Mouse (Mus musculus): ENCODE results near the gene Pitpnm1. TPM values are rescaled to one million over a fixed set of nuclear protein-coding genes. Genes with fewer than 3 reads are reported as not detected.

The Pitpnm1 gene
- total and polyA plus RNA-seq, 3 experiments: 15.9 to 43.8 (median 34.7) TPM

DNA sequence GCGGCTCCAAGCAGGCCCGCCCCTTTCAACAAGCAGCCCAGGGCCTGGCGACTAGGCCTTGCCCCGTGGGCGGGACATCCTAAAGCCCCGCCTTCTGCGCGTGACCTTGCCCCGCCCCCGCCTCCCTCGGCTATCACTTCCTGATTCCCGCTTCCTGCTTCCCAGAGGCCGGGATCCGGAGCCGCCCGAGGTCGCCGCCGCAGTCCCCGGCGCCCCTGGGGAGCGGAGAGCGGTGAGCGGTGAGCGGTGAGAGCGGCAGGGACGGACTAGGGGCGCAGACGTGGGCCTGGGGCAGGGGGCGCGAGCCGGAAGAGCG, 48.7 kb downstream of the Pitpnm1 start, which contains the start of gene Coro1b:
TSS of gene Coro1b (plus strand) at position 129 of the 316 bp plus-strand sequence.
- H3K9me3 ChIP-seq (replicated peaks; ENCODE audit: low read length): peaks cover 5% of the 10 kb centered on the region
- peaks cover 27 to 39% of the 10 kb centered on the region in 2 experiments for H3K36me3 ChIP-seq (replicated peaks in 1 of 2; ENCODE audit: control insufficient read depth in 1 of 2, insufficient read depth in 1 of 2, low read length in 1 of 2)
- peaks cover 45 to 75% of the 10 kb centered on the region in 2 experiments for H3K4me1 ChIP-seq (ENCODE audit: control insufficient read depth in 1 of 2, insufficient read depth in 2 of 2)
- H3K79me2 ChIP-seq (replicated peaks; ENCODE audit: control insufficient read depth, extremely low read depth, insufficient read depth, poor library complexity, severe bottlenecking): peaks cover 15% of the 10 kb centered on the region
- H3K27me3 ChIP-seq (replicated peaks): no peaks in the 10 kb centered on the region
- peak within 1 kb of the TSS; percentile 96 for H3K9ac ChIP-seq (ENCODE audit: insufficient read depth, low read depth)
- dilution Hi-C loops (cut with MboI; ENCODE audit: extremely low pct_ligation_motif_present, extremely low pct_unique_long_range_greater_than_20kb, low sequenced_read_pairs): no loop called here
- peak within 1 kb of the TSS; percentile 93 for H3K4me2 ChIP-seq (ENCODE audit: insufficient read depth, low read depth, poor library complexity, severe bottlenecking)
- H3K27ac ChIP-seq (ENCODE audit: insufficient read depth, low read depth): peak within 1 kb of the TSS; percentile 84
- peak within 1 kb of the TSS; percentile 52 to 92 (median 77) for H3K4me3 ChIP-seq (replicated peaks in 1 of 3; ENCODE audit: low read depth in 2 of 3, low read length in 2 of 3, poor library complexity in 1 of 3)
- DNase-seq (ENCODE audit: extremely low read depth): peak; percentile 86
- no peak for TF ChIP-seq MYC (IDR thresholded peaks at IDR 0.05; ENCODE audit: low read depth, low read length)
- no peak for TF ChIP-seq ZNF384 (IDR thresholded peaks at IDR 0.05; ENCODE audit: low read depth, low read length)
- TF ChIP-seq USF1 (IDR thresholded peaks at IDR 0.05; ENCODE audit: low read depth, low read length): peak; percentile 56
- TF ChIP-seq ELF1 (IDR thresholded peaks at IDR 0.05; ENCODE audit: low read depth, low read length): peak; percentile 95
- TF ChIP-seq HCFC1 (IDR thresholded peaks at IDR 0.05; ENCODE audit: low read depth, low read length): peak; percentile 60
- peak; percentile 70 for TF ChIP-seq POLR2A (IDR thresholded peaks at IDR 0.05; ENCODE audit: low read depth, low read length)
- TF ChIP-seq JUND (conservative IDR thresholded peaks at IDR 0.05; ENCODE audit: low read depth, low read length): no peak
- TF ChIP-seq IRF4 (IDR thresholded peaks at IDR 0.05; ENCODE audit: low read depth, low read length): peak; percentile 55; the same call in 1 of the 2 replicates
- TF ChIP-seq NRF1 (IDR thresholded peaks at IDR 0.05; ENCODE audit: low read depth, low read length): 0 out of 2 replicates have a peak, but pooled peaks have one; percentile 39
- peak; percentile 66 for TF ChIP-seq TCF12 (IDR thresholded peaks at IDR 0.05; ENCODE audit: low read depth, low read length)
- peak; percentile 96 for TF ChIP-seq BHLHE40 (IDR thresholded peaks at IDR 0.05; ENCODE audit: low read depth, low read length)
- TF ChIP-seq CHD1 (IDR thresholded peaks at IDR 0.05; ENCODE audit: low read depth, low read length): no peak
- no peak for TF ChIP-seq CHD2 (IDR thresholded peaks at IDR 0.05; ENCODE audit: low read length)
- no peak for TF ChIP-seq MAFK (IDR thresholded peaks at IDR 0.05; ENCODE audit: insufficient replicate concordance, low read length)
- 0 out of 2 replicates have a peak, but pooled peaks have one; percentile 28 for TF ChIP-seq UBTF (IDR thresholded peaks at IDR 0.05; ENCODE audit: low read depth, low read length)
- no peak for TF ChIP-seq ZC3H11A (IDR thresholded peaks at IDR 0.05; ENCODE audit: low read depth, low read length)
- no peak for TF ChIP-seq MEF2A (IDR thresholded peaks at IDR 0.05; ENCODE audit: borderline replicate concordance, low read depth, low read length)
- TF ChIP-seq EP300 (IDR thresholded peaks at IDR 0.05; ENCODE audit: low read length): no peak
- TF ChIP-seq ETS1 (conservative IDR thresholded peaks at IDR 0.05; ENCODE audit: low read depth, low read length): 0 out of 2 replicates have a peak, but pooled peaks have one; percentile 16
- TF ChIP-seq NELFE (IDR thresholded peaks at IDR 0.05; ENCODE audit: low read depth, low read length): peak; percentile 30; the same call in 1 of the 2 replicates
- in situ Hi-C loops (cut with MboI; ENCODE audit: low pct_ligation_motif_present, low pct_unique_long_range_greater_than_20kb, low sequenced_read_pairs): no loop called here

DNA sequence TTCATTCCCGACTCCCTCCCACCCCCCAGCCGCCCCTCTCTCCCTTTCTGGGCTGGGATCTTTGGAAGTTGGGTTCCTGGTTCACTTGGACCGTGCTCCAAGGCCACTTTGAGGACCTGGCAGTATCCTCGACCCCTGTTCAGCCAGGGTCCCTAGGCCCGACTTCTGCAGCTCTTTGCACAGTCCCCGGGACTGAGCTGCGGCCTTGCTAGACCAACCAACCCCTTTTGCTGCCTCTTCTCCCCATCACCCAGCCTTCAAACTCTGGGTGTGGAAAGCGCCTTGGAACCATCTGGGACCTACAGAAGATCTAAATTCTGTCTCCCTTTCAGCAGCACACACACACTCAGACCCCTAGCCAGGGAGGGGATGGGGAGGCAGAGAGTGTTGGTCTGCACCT, 49.0 kb downstream of the Pitpnm1 start:
- in situ Hi-C loops (cut with MboI; ENCODE audit: low pct_ligation_motif_present, low pct_unique_long_range_greater_than_20kb, low sequenced_read_pairs): no loop called here
- Histone ChIP-seq H3K27me3 (replicated peaks) (no peaks in the 10 kb centered on the region), H3K27ac (ENCODE audit: insufficient read depth, low read depth) (peak overlapping the region; percentile 84), H3K4me3 (replicated peaks in 1 of 3; ENCODE audit: low read depth in 2 of 3, low read length in 2 of 3, poor library complexity in 1 of 3) (peak overlapping the region; percentile 52 to 92 (median 77)), H3K79me2 (replicated peaks; ENCODE audit: control insufficient read depth, extremely low read depth, insufficient read depth, poor library complexity, severe bottlenecking) (peaks cover 15% of the 10 kb centered on the region), H3K4me2 (ENCODE audit: insufficient read depth, low read depth, poor library complexity, severe bottlenecking) (peak overlapping the region; percentile 93), H3K9ac (ENCODE audit: insufficient read depth, low read depth) (peak overlapping the region; percentile 96), H3K4me1 (ENCODE audit: control insufficient read depth in 1 of 2, insufficient read depth in 2 of 2) (peaks cover 44 to 75% of the 10 kb centered on the region in 2 experiments), H3K9me3 (replicated peaks; ENCODE audit: low read length) (peaks cover 5% of the 10 kb centered on the region), H3K36me3 (replicated peaks in 1 of 2; ENCODE audit: control insufficient read depth in 1 of 2, insufficient read depth in 1 of 2, low read length in 1 of 2) (peaks cover 30 to 42% of the 10 kb centered on the region in 2 experiments)
- dilution Hi-C loops (cut with MboI; ENCODE audit: extremely low pct_ligation_motif_present, extremely low pct_unique_long_range_greater_than_20kb, low sequenced_read_pairs): no loop called here
- TF ChIP-seq BHLHE40 (IDR thresholded peaks at IDR 0.05; ENCODE audit: low read depth, low read length): no peak
- no peak for TF ChIP-seq ZC3H11A (IDR thresholded peaks at IDR 0.05; ENCODE audit: low read depth, low read length)
- no peak for TF ChIP-seq GABPA (IDR thresholded peaks at IDR 0.05; ENCODE audit: insufficient replicate concordance, low read depth, low read length)
- TF ChIP-seq MYC (IDR thresholded peaks at IDR 0.05; ENCODE audit: low read depth, low read length): no peak
- no peak for TF ChIP-seq USF1 (IDR thresholded peaks at IDR 0.05; ENCODE audit: low read depth, low read length)
- DNase-seq (ENCODE audit: extremely low read depth): peak; percentile 31
